Mouse (Mus musculus) gastrocnemius, postnatal 25 days (tissue): ENCODE data around the gene Vldlr. TPM values are rescaled to one million over a fixed set of nuclear protein-coding genes. Genes with fewer than 3 reads are reported as not detected.

Experiments used
- DNase-seq: peaks from one replicate; pipeline ENCODE4 v3.0.0; 2022
- long read RNA-seq, 2 experiments: library from polyadenylated mRNA; stranded (forward); transcript quantifications; one replicate each; pipeline ENCODE4 v2.0.0; 2021
- total RNA-seq, 2 experiments: library from RNA; stranded (reverse); gene quantifications; 1 replicate in 1 of 2; 2 replicates in 1 of 2; pipeline ENCODE4 v1.2.3; 2021

Vldlr gene
- 10 to 100 TPM; 58.5 to 67.2 TPM for total RNA-seq
- long read RNA-seq, experiment 1, full-length matches to known transcripts = 2 of 10 reads
- long read RNA-seq, experiment 1, partial matches to known transcripts = 8 of 10 reads
- long read RNA-seq, experiment 1, other reads (novel, unspliced or antisense) = 0 of 10 reads
- long read RNA-seq, experiment 2, full-length matches to known transcripts = 5 of 21 reads
- long read RNA-seq, experiment 2, partial matches to known transcripts = 2 of 21 reads
- long read RNA-seq, experiment 2, other reads (novel, unspliced or antisense) = 14 of 21 reads

- DNase-seq = no peak
These were observed at the start of gene Vldlr for GRCm38 (mm10) chr19:27216318-27216717. TSS of gene Vldlr (plus strand) at chr19:27216484.

- DNase-seq = peak; percentile 33
These were observed 48.5 kb upstream of the Vldlr start for GRCm38 (mm10) chr19:27167601-27168319.

- peak; percentile 83 for DNase-seq
These were observed 42.4 kb upstream of the Vldlr start for GRCm38 (mm10) chr19:27173836-27174235.

GRCm38 (mm10) chr19:27175617-27176016, 40.7 kb upstream of the Vldlr start:
- DNase-seq = peak; percentile 72

- DNase-seq = no peak
These were observed 39.7 kb upstream of the Vldlr start for GRCm38 (mm10) chr19:27176558-27176957.

- peak; percentile 6 for DNase-seq
These were observed 38.0 kb upstream of the Vldlr start for GRCm38 (mm10) chr19:27178195-27178807.

- DNase-seq = no peak
These were observed 35.7 kb upstream of the Vldlr start for GRCm38 (mm10) chr19:27180351-27181122.

- no peak for DNase-seq
These were observed 32.8 kb upstream of the Vldlr start for GRCm38 (mm10) chr19:27183511-27183910.

- no peak for DNase-seq
These were observed 12.5 kb upstream of the Vldlr start for GRCm38 (mm10) chr19:27203711-27204238.

- DNase-seq = no peak
These were observed 5.3 kb upstream of the Vldlr start for GRCm38 (mm10) chr19:27210991-27211390.

- DNase-seq = no peak
These were observed 688 bp upstream of the Vldlr start for GRCm38 (mm10) chr19:27215596-27215995.

GRCm38 (mm10) chr19:27216767-27217403, 601 bp downstream of the Vldlr start:
- DNase-seq = peak; percentile 74

- peak; percentile 52 for DNase-seq
These were observed 1.2 kb downstream of the Vldlr start for GRCm38 (mm10) chr19:27217404-27217940.

GRCm38 (mm10) chr19:27217941-27218411, 1.7 kb downstream of the Vldlr start:
- DNase-seq = peak; percentile 33

- DNase-seq = peak; percentile 76
These were observed 2.4 kb downstream of the Vldlr start for GRCm38 (mm10) chr19:27218561-27219262.

GRCm38 (mm10) chr19:27219586-27219985, 3.3 kb downstream of the Vldlr start:
- DNase-seq = no peak

- peak; percentile 18 for DNase-seq
These were observed 6.8 kb downstream of the Vldlr start for GRCm38 (mm10) chr19:27223046-27223445.

- DNase-seq = no peak
These were observed 8.1 kb downstream of the Vldlr start for GRCm38 (mm10) chr19:27224356-27224755.

- DNase-seq = no peak
These were observed 10.3 kb downstream of the Vldlr start for GRCm38 (mm10) chr19:27226626-27227025.

- no peak for DNase-seq
These were observed 10.8 kb downstream of the Vldlr start for GRCm38 (mm10) chr19:27227131-27227530.

- no peak for DNase-seq
These were observed 12.0 kb downstream of the Vldlr start for GRCm38 (mm10) chr19:27228254-27228653.
